Mouse (Mus musculus) bone marrow, adult 2 months (tissue): ENCODE results near the gene Nme4. TPM values are rescaled to one million over a fixed set of nuclear protein-coding genes. Genes with fewer than 3 reads are reported as not detected.
A peak's percentile ranks its signal among the peaks of the same experiment; 100 is the strongest.

Source experiments
- H3K27ac ChIP-seq: fragments of 200-500 bp; 2 replicates; pipeline ENCODE4 v1.5.1; 2012; ENCODE audit warnings: low read depth, mild to moderate bottlenecking, control low read depth, inconsistent platforms, low read length; ENCODE audit not compliant: control insufficient read depth, poor library complexity, insufficient read depth
- H3K4me1 ChIP-seq: fragments of 200-500 bp; 2 replicates; pipeline ENCODE4 v1.6.1; 2011; ENCODE audit warnings: low read length; ENCODE audit not compliant: control insufficient read depth, insufficient read depth
- H3K4me3 ChIP-seq: fragments of 200-500 bp; replicated peaks from 2 replicates; pipeline ENCODE3; 2011; ENCODE audit warnings: mild to moderate bottlenecking, low read depth, low read length, control low read depth; ENCODE audit not compliant: control insufficient read depth
- CTCF ChIP-seq: fragments of 200-500 bp; IDR thresholded peaks from 2 replicates; pipeline ENCODE4 v1.5.1; 2011; ENCODE audit warnings: low read length, control low read depth; ENCODE audit not compliant: control insufficient read depth, insufficient read depth
- POLR2A ChIP-seq: fragments of 200-500 bp; IDR thresholded peaks from 2 replicates; pipeline ENCODE4 v1.6.1; 2011; ENCODE audit warnings: low read depth, mild to moderate bottlenecking, control low read depth, low read length, borderline replicate concordance; ENCODE audit not compliant: control insufficient read depth
- WGBS: fragments of 180-500 bp; shearing (Covaris S2); methylation state at CpG from one replicate; pipeline ENCODE4 v1.1.7; 2018; 5-methylcytosine and 5-hydroxymethylcytosine counted together
- polyA plus RNA-seq: library from polyadenylated mRNA; stranded (reverse); fragments of >200 nt; gene quantifications from 2 replicates; pipeline ENCODE4 v1.2.4, GENCODE M21; 2011; ENCODE audit warnings: low replicate concordance; ENCODE audit not compliant: missing spikeins, insufficient read depth, insufficient read length

Nme4 gene
- polyA plus RNA-seq: 9.0 and 20.4 TPM in 2 replicates

GRCm38 (mm10) chr17:26095121-26095740 is at the start of gene Nme4:
TSS of gene Nme4 (minus strand) at chr17:26095602.
- H3K27ac ChIP-seq: peak within 1 kb of the TSS; percentile 55; the same call in 1 of the 2 replicates
- TF ChIP-seq POLR2A: peak; percentile 40; the same call in 1 of the 2 replicates
- TF ChIP-seq CTCF: no peak
- H3K4me3 ChIP-seq: peak within 1 kb of the TSS; percentile 58
- no peaks in the 10 kb centered on the region; the same call in 1 of the 2 replicates for H3K4me1 ChIP-seq
- 2% methylated on average over 47 of the region's 47 CpGs for WGBS

DNA sequence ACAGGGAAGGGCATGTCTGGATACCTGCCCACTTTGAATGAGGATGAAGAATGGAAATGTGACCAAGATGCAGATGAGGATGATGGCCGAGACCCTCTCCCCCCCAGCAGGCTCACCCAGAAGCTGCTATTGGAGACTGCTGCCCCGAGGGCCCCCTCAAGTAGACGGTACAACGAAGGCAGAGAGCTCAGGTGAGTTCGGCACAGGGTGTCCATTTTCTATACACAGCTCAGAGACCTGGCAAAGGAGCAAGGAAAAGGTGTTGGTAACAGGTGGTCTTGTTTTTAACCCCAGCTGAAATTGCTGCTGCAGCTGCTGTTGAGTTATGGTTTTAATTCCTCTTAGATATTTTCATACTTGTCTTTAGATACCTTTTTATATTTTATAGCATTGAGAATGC is 48.0 kb upstream of the Nme4 start:
- 88% methylated on average over 5 of the region's 5 CpGs for WGBS
- Histone ChIP-seq H3K4me1 (peaks cover 2% of the 10 kb centered on the region; the same call in 1 of the 2 replicates), H3K4me3 (no peak overlapping the region), H3K27ac (no peak overlapping the region)
- TF ChIP-seq POLR2A: no peak
- TF ChIP-seq CTCF: no peak

- Histone ChIP-seq H3K4me1 (peaks cover 2% of the 10 kb centered on the region; the same call in 1 of the 2 replicates), H3K4me3 (no peak overlapping the region), H3K27ac (no peak overlapping the region)
- TF ChIP-seq CTCF: no peak
- TF ChIP-seq POLR2A: no peak
- WGBS: 81% methylated on average over 4 of the region's 4 CpGs
Measured at GRCm38 (mm10) chr17:26142796-26143195, 47.4 kb upstream of the Nme4 start.

GRCm38 (mm10) chr17:26138901-26139381 is 43.5 kb upstream of the Nme4 start:
- peaks cover 3% of the 10 kb centered on the region; the same call in 1 of the 2 replicates for H3K4me1 ChIP-seq
- peak overlapping the region; percentile 92 for H3K4me3 ChIP-seq
- TF ChIP-seq POLR2A (no peak), CTCF (no peak)
- under 1% methylated on average over 58 of the region's 58 CpGs for WGBS
- H3K27ac ChIP-seq: peak overlapping the region; percentile 83; the same call in 1 of the 2 replicates

DNA sequence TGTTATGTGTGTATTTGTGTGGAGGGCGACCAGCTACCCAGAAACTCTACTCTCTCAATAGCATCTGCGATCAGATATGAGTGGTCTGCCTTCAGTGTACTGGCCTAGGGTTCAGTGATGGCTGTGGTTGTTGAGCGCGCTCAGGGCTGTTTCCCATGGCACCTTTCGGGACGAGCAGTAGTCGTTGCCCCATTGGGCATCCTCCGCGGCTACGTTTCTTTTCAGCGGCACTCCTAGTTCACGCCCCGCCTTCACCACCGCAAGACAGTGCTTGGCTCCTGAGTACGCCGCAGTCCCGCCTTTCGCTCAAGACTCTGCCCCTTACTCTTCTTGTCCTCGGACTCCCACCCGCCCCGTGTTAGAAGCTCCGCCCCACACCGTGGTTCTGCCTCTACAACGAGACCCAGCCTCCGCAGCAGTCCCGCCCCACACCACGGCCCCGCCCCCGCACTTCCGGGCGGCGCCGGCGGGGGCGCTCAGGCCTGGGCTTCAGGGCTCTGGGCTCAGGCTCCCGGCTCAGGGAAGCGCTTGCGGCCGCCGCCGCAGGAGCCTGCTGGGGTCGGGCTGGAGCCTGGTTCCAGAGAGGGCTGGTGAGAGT is 42.9 kb upstream of the Nme4 start, which contains the start of gene Axin1:
Axin1 (plus strand) TSS at position 450 of the 598 bp plus-strand sequence.
- Histone ChIP-seq H3K4me3 (peak within 1 kb of the TSS; percentile 92), H3K27ac (peak within 1 kb of the TSS; percentile 83), H3K4me1 (peaks cover 3% of the 10 kb centered on the region; the same call in 1 of the 2 replicates)
- TF ChIP-seq CTCF (peak; percentile 30; the same call in 1 of the 2 replicates), POLR2A (peak; percentile 37; the same call in 1 of the 2 replicates)
- under 1% methylated on average over 42 of the region's 42 CpGs for WGBS

DNA sequence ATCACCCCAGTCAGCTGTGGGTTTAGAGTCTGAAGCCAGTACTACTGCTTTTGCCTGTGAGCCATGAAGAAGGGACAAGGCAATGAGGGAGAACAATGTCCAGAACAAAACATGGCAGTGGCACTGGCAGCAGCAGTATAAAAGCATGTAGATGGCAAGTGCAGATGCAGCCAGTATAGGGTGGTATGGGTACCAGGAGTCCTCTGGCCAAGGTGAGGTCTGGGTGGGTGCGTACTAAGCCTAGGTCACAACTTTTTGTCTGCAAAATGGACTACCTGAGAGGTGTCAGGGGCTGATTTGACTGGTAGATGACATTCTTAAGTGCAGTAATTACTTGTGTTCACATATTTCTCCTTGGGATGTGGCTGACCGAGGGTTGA is 42.3 kb upstream of the Nme4 start:
- peak overlapping the region; percentile 51; the same call in 1 of the 2 replicates for H3K27ac ChIP-seq
- no peak for TF ChIP-seq CTCF
- TF ChIP-seq POLR2A: no peak
- H3K4me3 ChIP-seq: peak overlapping the region; percentile 92
- H3K4me1 ChIP-seq: peaks cover 3% of the 10 kb centered on the region; the same call in 1 of the 2 replicates
- 71% methylated on average over 2 of the region's 2 CpGs for WGBS

GRCm38 (mm10) chr17:26137106-26137750 is 41.8 kb upstream of the Nme4 start:
- no peak overlapping the region for H3K4me3 ChIP-seq
- WGBS: 67% methylated on average over 11 of the region's 11 CpGs
- no peak overlapping the region for H3K27ac ChIP-seq
- peaks cover 3% of the 10 kb centered on the region; the same call in 1 of the 2 replicates for H3K4me1 ChIP-seq
- TF ChIP-seq POLR2A (no peak), CTCF (no peak)
